Mouse (Mus musculus): ENCODE data around the gene Hddc2. TPM values are rescaled to one million over a fixed set of nuclear protein-coding genes. Genes with fewer than 3 reads are reported as not detected.

Gene Hddc2
- total RNA-seq, 2 experiments from 2014 or later, result 21.1 to 42.4 TPM

DNA sequence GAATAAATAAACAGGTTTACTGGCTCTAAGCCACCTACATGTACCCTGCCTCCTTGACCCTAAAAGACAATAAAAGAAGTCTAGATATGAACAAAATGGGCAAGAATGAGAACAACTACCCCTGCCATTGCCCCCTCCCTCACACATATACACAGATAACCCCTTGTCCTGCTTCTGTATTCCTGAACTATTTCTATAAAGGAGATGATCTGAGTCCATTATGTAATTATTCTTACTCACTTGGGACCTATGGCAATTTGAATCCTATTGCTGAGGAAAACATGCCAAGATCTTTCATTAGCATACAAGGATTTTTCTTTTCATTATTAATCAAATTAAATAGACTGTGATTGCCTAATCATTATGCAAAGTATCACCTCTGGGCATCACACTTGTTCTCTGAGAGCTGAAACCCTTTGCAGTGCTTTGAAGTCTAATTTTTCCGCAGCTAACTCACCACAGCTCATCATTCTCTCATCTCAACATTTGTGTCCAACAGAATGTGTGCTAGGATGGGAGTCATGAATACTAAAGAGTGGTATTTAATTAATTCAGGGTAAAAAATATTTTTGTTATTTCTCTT is 39.8 kb downstream of the Hddc2 start:
- DNase-seq, result no peak

DNA sequence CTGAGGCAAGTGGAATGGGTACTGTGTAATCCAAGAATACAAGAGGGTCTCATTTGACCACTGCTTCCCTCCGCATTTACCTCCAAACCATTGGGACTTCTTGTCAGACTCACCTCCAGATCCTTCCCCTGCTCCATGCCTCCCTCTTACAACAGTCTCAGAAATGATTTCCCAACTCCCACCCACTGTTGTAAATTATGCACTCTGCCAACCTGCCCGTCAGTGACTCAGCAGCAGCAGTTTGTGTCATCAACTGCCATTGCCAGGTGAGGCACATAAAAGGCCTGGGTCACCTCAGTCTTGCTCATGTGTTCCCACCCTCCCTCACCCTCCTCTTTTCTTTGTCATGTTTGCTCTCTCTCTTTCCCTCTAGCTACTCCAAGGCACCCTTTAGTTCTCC is 41.0 kb downstream of the Hddc2 start:
- peak; percentile 32 to 37 for DNase-seq

DNA sequence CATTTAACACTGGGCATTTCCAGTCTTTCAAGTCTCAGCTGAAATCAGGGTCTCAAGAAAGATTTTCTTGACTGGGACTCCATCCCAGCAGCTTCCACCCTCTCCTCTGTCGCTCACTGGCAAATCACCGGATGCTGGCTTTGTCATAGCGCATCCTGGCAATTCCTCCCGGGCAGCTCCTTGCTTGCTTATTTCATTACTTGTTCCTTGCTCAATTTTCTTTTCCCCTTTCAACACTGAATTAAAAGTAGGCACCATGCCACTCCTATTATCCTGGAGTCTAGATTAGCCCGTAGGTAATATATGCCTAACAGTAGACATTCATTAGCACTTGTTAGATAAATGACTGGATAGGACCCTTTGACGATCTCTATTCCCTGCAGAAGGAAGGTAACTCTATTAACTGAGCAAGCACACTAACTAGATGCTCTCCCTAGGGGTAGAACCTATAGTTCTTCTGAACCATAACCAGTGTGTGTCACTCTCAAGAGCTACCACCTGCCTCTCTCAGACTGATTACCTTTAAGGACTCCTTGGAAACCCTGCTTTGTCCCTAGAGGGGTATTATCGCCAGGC is 41.8 kb downstream of the Hddc2 start:
- DNase-seq, result no peak

- no peak for DNase-seq
Observed at GRCm38 (mm10) chr10:31359749-31360148, 46.6 kb downstream of the Hddc2 start.

- peak; percentile 12 to 18 for DNase-seq
Observed at GRCm38 (mm10) chr10:31370200-31370599, 57.0 kb downstream of the Hddc2 start.

Other genes with a start within 250 kb of the Hddc2 start
- 10 to 100 TPM; 32.0 to 49.2 TPM for gene Tpd52l1, start 132.6 kb downstream of the Hddc2 start, total RNA-seq (2021)

Measured in adrenal gland, postnatal 36 days (tissue).